Mouse (Mus musculus): ENCODE results near the gene Opcml. TPM values are rescaled to one million over a fixed set of nuclear protein-coding genes. Genes with fewer than 3 reads are reported as not detected.

Gene Opcml
- polyA plus RNA-seq, 1 experiment from 2014 or later, result 58.4 TPM

- no peak overlapping the region for H3K9ac ChIP-seq
- no peak overlapping the region for H3K4me2 ChIP-seq
- H3K27me3 ChIP-seq (replicated peaks), result no peaks in the 10 kb centered on the region
- no peaks in the 10 kb centered on the region for H3K36me3 ChIP-seq (replicated peaks)
- no peaks in the 10 kb centered on the region for H3K9me3 ChIP-seq
- H3K4me3 ChIP-seq, result no peak overlapping the region
- no peak for ATAC-seq (replicated peaks)
- H3K27ac ChIP-seq, result no peak overlapping the region
- 73% methylated on average over 4 of the region's 4 CpGs for WGBS
- H3K4me1 ChIP-seq, result no peaks in the 10 kb centered on the region; the same call in 1 of the 2 replicates
Measured at GRCm38 (mm10) chr9:28489828-28490227, 699.3 kb downstream of the Opcml start.

- H3K4me3 ChIP-seq, result no peak overlapping the region
- WGBS, result 87% methylated on average over 3 of the region's 3 CpGs
- no peaks in the 10 kb centered on the region for H3K36me3 ChIP-seq (replicated peaks)
- no peak overlapping the region for H3K9ac ChIP-seq
- H3K9me3 ChIP-seq, result no peaks in the 10 kb centered on the region
- no peak for ATAC-seq (replicated peaks)
- H3K27me3 ChIP-seq (replicated peaks), result no peaks in the 10 kb centered on the region
- H3K4me2 ChIP-seq, result no peak overlapping the region
- no peaks in the 10 kb centered on the region; the same call in 1 of the 2 replicates for H3K4me1 ChIP-seq
- H3K27ac ChIP-seq, result no peak overlapping the region
Measured at GRCm38 (mm10) chr9:28490410-28490809, 699.8 kb downstream of the Opcml start.

- Histone ChIP-seq H3K36me3 (replicated peaks) (no peaks in the 10 kb centered on the region), H3K4me1 (no peaks in the 10 kb centered on the region), H3K27ac (no peak overlapping the region), H3K4me3 (no peak overlapping the region), H3K4me2 (no peak overlapping the region), H3K9ac (no peak overlapping the region), H3K9me3 (no peaks in the 10 kb centered on the region), H3K27me3 (replicated peaks) (no peaks in the 10 kb centered on the region)
- 65% methylated on average over 12 of the region's 12 CpGs for WGBS
- ATAC-seq (replicated peaks), result no peak
Measured at GRCm38 (mm10) chr9:28499841-28500794, 709.5 kb downstream of the Opcml start.

GRCm38 (mm10) chr9:28513905-28514304 is 723.3 kb downstream of the Opcml start:
- WGBS, result 93% methylated on average over 3 of the region's 3 CpGs

GRCm38 (mm10) chr9:28533191-28533590 is 742.6 kb downstream of the Opcml start:
- Histone ChIP-seq H3K27ac (no peak overlapping the region), H3K9ac (no peak overlapping the region), H3K4me2 (no peak overlapping the region), H3K27me3 (replicated peaks) (no peaks in the 10 kb centered on the region), H3K36me3 (replicated peaks) (no peaks in the 10 kb centered on the region), H3K9me3 (no peaks in the 10 kb centered on the region), H3K4me1 (peaks cover 3% of the 10 kb centered on the region; the same call in 1 of the 2 replicates), H3K4me3 (no peak overlapping the region)
- 61% methylated on average over 1 of the region's 1 CpGs for WGBS
- ATAC-seq (replicated peaks), result no peak

More at GRCm38 (mm10) chr9:28513905-28514304, 723.3 kb downstream of the Opcml start:
- Histone ChIP-seq H3K4me3 (no peak overlapping the region), H3K36me3 (replicated peaks) (no peaks in the 10 kb centered on the region), H3K4me2 (no peak overlapping the region), H3K4me1 (peaks cover 10% of the 10 kb centered on the region; the same call in 1 of the 2 replicates), H3K9me3 (no peaks in the 10 kb centered on the region), H3K9ac (no peak overlapping the region), H3K27ac (no peak overlapping the region), H3K27me3 (replicated peaks) (no peaks in the 10 kb centered on the region)
- ATAC-seq (replicated peaks), result no peak

- Histone ChIP-seq H3K9me3 (no peaks in the 10 kb centered on the region), H3K4me2 (no peak overlapping the region), H3K9ac (no peak overlapping the region), H3K36me3 (replicated peaks) (no peaks in the 10 kb centered on the region), H3K27ac (no peak overlapping the region), H3K4me1 (peaks cover 3% of the 10 kb centered on the region; the same call in 1 of the 2 replicates), H3K4me3 (no peak overlapping the region), H3K27me3 (replicated peaks) (no peaks in the 10 kb centered on the region)
- 83% methylated on average over 4 of the region's 4 CpGs for WGBS
- no peak for ATAC-seq (replicated peaks)
Measured at GRCm38 (mm10) chr9:28535006-28535405, 744.4 kb downstream of the Opcml start.

- Histone ChIP-seq H3K36me3 (replicated peaks) (no peaks in the 10 kb centered on the region), H3K27me3 (replicated peaks) (no peaks in the 10 kb centered on the region), H3K4me2 (no peak overlapping the region), H3K9me3 (no peaks in the 10 kb centered on the region), H3K4me3 (no peak overlapping the region), H3K27ac (no peak overlapping the region), H3K4me1 (peaks cover 3% of the 10 kb centered on the region; the same call in 1 of the 2 replicates), H3K9ac (no peak overlapping the region)
- 88% methylated on average over 4 of the region's 4 CpGs for WGBS
- no peak for ATAC-seq (replicated peaks)
Measured at GRCm38 (mm10) chr9:28536637-28537036, 746.1 kb downstream of the Opcml start.

- Histone ChIP-seq H3K36me3 (replicated peaks) (no peaks in the 10 kb centered on the region), H3K27me3 (replicated peaks) (no peaks in the 10 kb centered on the region), H3K4me2 (peak overlapping the region; percentile 22; the same call in 1 of the 2 replicates), H3K9ac (no peak overlapping the region), H3K4me3 (no peak overlapping the region), H3K4me1 (peaks cover 8% of the 10 kb centered on the region), H3K9me3 (no peaks in the 10 kb centered on the region), H3K27ac (peak overlapping the region; percentile 76)
- WGBS, result 26% methylated on average over 9 of the region's 9 CpGs
- ATAC-seq (replicated peaks), result peak; percentile 84
Measured at GRCm38 (mm10) chr9:28548189-28548588, 757.6 kb downstream of the Opcml start.

- H3K27me3 ChIP-seq (replicated peaks), result no peaks in the 10 kb centered on the region
- no peak for ATAC-seq (replicated peaks)
- H3K4me1 ChIP-seq, result peaks cover 8% of the 10 kb centered on the region
- H3K9me3 ChIP-seq, result no peaks in the 10 kb centered on the region
- H3K27ac ChIP-seq, result no peak overlapping the region
- 94% methylated on average over 1 of the region's 1 CpGs for WGBS
- no peak overlapping the region for H3K9ac ChIP-seq
- no peaks in the 10 kb centered on the region for H3K36me3 ChIP-seq (replicated peaks)
- H3K4me3 ChIP-seq, result no peak overlapping the region
- H3K4me2 ChIP-seq, result no peak overlapping the region
Measured at GRCm38 (mm10) chr9:28552387-28553182, 762.0 kb downstream of the Opcml start.

- Histone ChIP-seq H3K9me3 (no peaks in the 10 kb centered on the region), H3K4me1 (peaks cover 8% of the 10 kb centered on the region), H3K27me3 (replicated peaks) (no peaks in the 10 kb centered on the region), H3K4me3 (no peak overlapping the region), H3K36me3 (replicated peaks) (no peaks in the 10 kb centered on the region), H3K4me2 (no peak overlapping the region), H3K27ac (no peak overlapping the region), H3K9ac (no peak overlapping the region)
- no peak for ATAC-seq (replicated peaks)
- 65% methylated on average over 2 of the region's 2 CpGs for WGBS
Measured at GRCm38 (mm10) chr9:28558628-28559027, 768.1 kb downstream of the Opcml start.

- Histone ChIP-seq H3K27me3 (replicated peaks) (no peaks in the 10 kb centered on the region), H3K36me3 (replicated peaks) (no peaks in the 10 kb centered on the region), H3K4me2 (no peak overlapping the region), H3K4me3 (no peak overlapping the region), H3K9me3 (no peaks in the 10 kb centered on the region), H3K9ac (no peak overlapping the region), H3K4me1 (peaks cover 12% of the 10 kb centered on the region), H3K27ac (no peak overlapping the region)
- WGBS, result 25% methylated on average over 6 of the region's 6 CpGs
- ATAC-seq (replicated peaks), result no peak
Measured at GRCm38 (mm10) chr9:28561761-28562160, 771.2 kb downstream of the Opcml start.

GRCm38 (mm10) chr9:28563066-28563683 is 772.6 kb downstream of the Opcml start:
- no peak for ATAC-seq (replicated peaks)
- Histone ChIP-seq H3K4me3 (no peak overlapping the region), H3K9ac (no peak overlapping the region), H3K36me3 (replicated peaks) (no peaks in the 10 kb centered on the region), H3K9me3 (no peaks in the 10 kb centered on the region), H3K27me3 (replicated peaks) (no peaks in the 10 kb centered on the region), H3K4me2 (no peak overlapping the region), H3K4me1 (peaks cover 12% of the 10 kb centered on the region), H3K27ac (no peak overlapping the region; the same call in 1 of the 2 replicates)
- WGBS, result 51% methylated on average over 14 of the region's 14 CpGs

Data from midbrain, embryonic 15.5 days (tissue).